Comparison of ENCODE assay signal across 15 mouse cellular contexts in the genomic region with DNA sequence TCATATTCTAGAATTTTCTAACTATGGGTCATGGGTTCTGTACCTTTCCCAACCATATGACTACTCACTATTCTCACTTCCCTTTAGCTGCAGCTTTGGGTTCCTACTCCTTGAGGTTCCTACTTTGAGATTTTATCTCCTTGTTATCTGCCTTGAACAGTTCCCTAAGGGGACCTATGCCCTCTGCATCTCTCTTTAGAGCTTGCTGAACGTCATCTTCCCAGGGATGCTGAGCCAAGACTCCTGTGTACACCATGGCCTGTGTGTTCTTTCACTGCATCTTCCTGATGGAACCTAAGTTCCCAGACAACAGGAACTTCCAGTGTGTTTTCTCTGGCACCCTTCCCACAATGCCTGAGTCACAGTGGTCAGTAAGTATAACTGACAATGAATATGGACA. TPM values are rescaled to one million over a fixed set of nuclear protein-coding genes. Genes with fewer than 3 reads are reported as not detected.
DNase-seq lines count a peak whose midpoint lies in the region; ATAC-seq lines count a peak whose summit lies in the region.
"Had no signal": no experiment of that assay in that cellular context is flagged by ENCODE, and none has a peak within 500 bp of the region (broad histone marks: within the 10 kb centered on the region; RNA-seq: fewer than 3 reads in every experiment).

No protein-coding gene starts in this region.

- no peak for ATAC-seq in hindbrain, embryonic 12.5 days (ENCODE audit: low FRiP score)
- ATAC-seq: hindbrain, postnatal 0 days had no signal

- H3K4me3 ChIP-seq in brown adipose tissue, adult 24 weeks (ENCODE audit: insufficient read depth, low read depth, low read length) = no peak overlapping the region
- no peak overlapping the region for H3K4me3 ChIP-seq in hindbrain, embryonic 12.5 days
- H3K4me3 ChIP-seq: forebrain, embryonic 12.5 days; midbrain, embryonic 10.5 days had no signal

- H3K4me2 ChIP-seq in hindbrain, embryonic 12.5 days (replicated peaks) = no peak overlapping the region
- H3K4me2 ChIP-seq: forebrain, embryonic 12.5 days had no signal

- no peaks in the 10 kb centered on the region for H3K36me3 ChIP-seq in hindbrain, embryonic 12.5 days
- H3K36me3 ChIP-seq: forebrain, embryonic 12.5 days; midbrain, embryonic 10.5 days had no signal

- no peak overlapping the region for H3K9ac ChIP-seq in hindbrain, embryonic 12.5 days
- H3K9ac ChIP-seq: forebrain, embryonic 12.5 days had no signal

- H3K27me3 ChIP-seq in hindbrain, embryonic 12.5 days = no peaks in the 10 kb centered on the region
- H3K27me3 ChIP-seq: forebrain, embryonic 12.5 days had no signal

- peak; percentile 34 for DNase-seq in gastrocnemius, adult 18-20 months (ENCODE audit: low spot score)
- no peak for DNase-seq in gastrocnemius, postnatal 36 days
- DNase-seq in 3134 (ENCODE audit: extremely low read depth, insufficient read length, low spot score) = peak; percentile 46
- DNase-seq in kidney, postnatal 14 days = peak; percentile 52
- DNase-seq in T-cell, adult 2 months (ENCODE audit: low spot score) = no peak
- DNase-seq in layer of hippocampus, postnatal 36 days = no peak
- DNase-seq: cerebellum, adult 9-10 months had no signal

- no peaks in the 10 kb centered on the region for H3K9me3 ChIP-seq in hindbrain, embryonic 12.5 days (replicated peaks)
- H3K9me3 ChIP-seq: forebrain, embryonic 12.5 days; midbrain, embryonic 10.5 days had no signal

- WGBS in hindbrain, embryonic 12.5 days = 56% methylated on average over 1 of the region's 1 CpGs

- no peaks in the 10 kb centered on the region; the same call in 1 of the 2 replicates for H3K4me1 ChIP-seq in brown adipose tissue, adult 24 weeks (ENCODE audit: control insufficient read depth, insufficient read depth, insufficient read length, low read length)
- H3K4me1 ChIP-seq in hindbrain, embryonic 12.5 days = no peaks in the 10 kb centered on the region
- H3K4me1 ChIP-seq: forebrain, embryonic 12.5 days; midbrain, embryonic 10.5 days had no signal

- intact Hi-C loops in gastrocnemius, postnatal 36 days (cut with DNase I) = loop anchor here (2.0 to 10.0 kb wide), 2 partner anchors 147 to 243 kb away; no protein-coding TSS in a partner anchor

- H3K27ac ChIP-seq in brown adipose tissue, adult 24 weeks (replicated peaks; ENCODE audit: low read depth, low read length) = peak overlapping the region; percentile 29
- H3K27ac ChIP-seq in hindbrain, embryonic 12.5 days = no peak overlapping the region
- H3K27ac ChIP-seq: forebrain, embryonic 12.5 days; hindbrain, postnatal 0 days; midbrain, embryonic 10.5 days; stomach, postnatal 0 days had no signal

RNA-seq across cellular contexts. Expression of a gene that starts 2.8 kb away (rescaled TPM):
- under 1 TPM; 0.31 to 0.59 TPM for total RNA-seq in gastrocnemius, adult 18-20 months (2021)
- under 1 TPM; 0.15 to 0.36 TPM for total RNA-seq in gastrocnemius, postnatal 36 days (2021)
- not detected in 2 replicates for polyA plus RNA-seq in brown adipose tissue, adult 24 weeks (2012; ENCODE audit: insufficient read depth, insufficient read length, missing spikeins)
- not detected in 2 replicates for polyA plus RNA-seq in hindbrain, embryonic 12.5 days (2016; fragmentation: Nextera tagmentation; extraction: Ambion mirVana)
- not detected for total RNA-seq in layer of hippocampus, postnatal 36 days (2021)
- total RNA-seq: hindbrain, postnatal 0 days; left cerebral cortex, adult 8-10 months had no signal
- polyA plus RNA-seq: C2C12; forebrain, embryonic 12.5 days; hindbrain, postnatal 0 days; midbrain, embryonic 10.5 days had no signal

RNA-seq across cellular contexts. Expression of a gene that starts 52.2 kb away (rescaled TPM):
- not detected for total RNA-seq in gastrocnemius, adult 18-20 months (2021)
- total RNA-seq in gastrocnemius, postnatal 36 days (2021) = not detected
- polyA plus RNA-seq in brown adipose tissue, adult 24 weeks (2012; ENCODE audit: insufficient read depth, insufficient read length, missing spikeins) = not detected in 2 replicates
- polyA plus RNA-seq in hindbrain, embryonic 12.5 days (2016; fragmentation: Nextera tagmentation; extraction: Ambion mirVana) = 0.18 and 0.45 TPM in 2 replicates
- total RNA-seq in layer of hippocampus, postnatal 36 days (2021) = not detected
- total RNA-seq: hindbrain, postnatal 0 days; left cerebral cortex, adult 8-10 months had no signal
- polyA plus RNA-seq: C2C12; forebrain, embryonic 12.5 days had no signal

Comparison
In these comparisons a context has a peak if more than half of its experiments do, and no peak if none do; other contexts are left out.
1. DNase-seq: peak in gastrocnemius, adult 18-20 months (single experiment), 3134 (single experiment) and kidney, postnatal 14 days (single experiment); none in gastrocnemius, postnatal 36 days (0 of 2), T-cell, adult 2 months (single experiment) and layer of hippocampus, postnatal 36 days (0 of 2).